Mouse (Mus musculus): ENCODE data around the gene Dnajc2.
"Not testable (repeated sequence)": the region's sequence is repeated elsewhere in the genome, so short reads cannot be mapped to it uniquely, and the experiment has no call there.

The Dnajc2 gene

DNA sequence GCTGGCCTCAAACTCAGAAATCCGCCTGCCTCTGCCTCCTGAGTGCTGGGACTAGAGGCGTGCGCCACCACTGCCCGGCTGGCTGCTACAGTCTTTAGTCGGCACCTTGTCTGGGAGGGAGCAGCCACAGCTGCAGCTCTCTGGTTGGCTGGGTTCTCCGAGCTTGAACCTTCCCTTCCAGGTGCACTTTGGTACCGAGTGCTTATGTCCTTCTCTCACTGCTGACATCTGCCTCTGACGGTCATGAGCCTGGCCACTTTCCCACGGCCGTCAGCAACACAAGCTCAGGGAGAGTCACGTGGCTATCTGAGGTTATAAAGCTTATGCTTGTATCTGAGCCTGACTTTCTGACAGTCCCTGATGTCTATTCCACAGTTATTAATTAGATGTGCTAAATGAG is 45.9 kb downstream of the Dnajc2 start:
- DNase-seq: no peak

DNA sequence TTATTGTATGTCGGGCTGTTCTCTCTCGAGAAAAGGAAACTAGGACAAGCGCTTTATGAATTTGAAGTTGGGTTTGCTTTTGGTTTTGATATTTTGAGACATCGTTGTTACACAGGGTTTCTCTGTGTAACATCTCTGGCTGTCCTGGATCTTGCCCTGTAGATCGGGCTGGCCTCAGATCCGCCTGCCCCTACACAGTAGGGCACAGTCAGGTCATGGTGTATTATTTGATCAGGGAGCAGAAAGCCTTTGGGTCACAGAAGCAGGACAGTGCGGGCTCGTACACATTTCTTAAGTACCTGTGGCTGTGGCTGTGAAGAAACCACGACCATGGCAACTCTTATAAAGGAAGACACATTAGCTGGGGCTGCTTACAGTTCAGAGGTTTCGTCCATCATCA is 47.4 kb downstream of the Dnajc2 start:
- no peak for DNase-seq

GRCm38 (mm10) chr5:21736956-21737585 is 48.0 kb downstream of the Dnajc2 start, which contains the start of gene Pmpcb:
Gene Pmpcb, plus strand, starts transcription at chr5:21737141.
- DNase-seq: peak; percentile 94

GRCm38 (mm10) chr5:21736046-21736445 is 49.0 kb downstream of the Dnajc2 start:
- DNase-seq: no peak

GRCm38 (mm10) chr5:21735584-21735983 is 49.5 kb downstream of the Dnajc2 start:
- DNase-seq: peak; percentile 88

DNA sequence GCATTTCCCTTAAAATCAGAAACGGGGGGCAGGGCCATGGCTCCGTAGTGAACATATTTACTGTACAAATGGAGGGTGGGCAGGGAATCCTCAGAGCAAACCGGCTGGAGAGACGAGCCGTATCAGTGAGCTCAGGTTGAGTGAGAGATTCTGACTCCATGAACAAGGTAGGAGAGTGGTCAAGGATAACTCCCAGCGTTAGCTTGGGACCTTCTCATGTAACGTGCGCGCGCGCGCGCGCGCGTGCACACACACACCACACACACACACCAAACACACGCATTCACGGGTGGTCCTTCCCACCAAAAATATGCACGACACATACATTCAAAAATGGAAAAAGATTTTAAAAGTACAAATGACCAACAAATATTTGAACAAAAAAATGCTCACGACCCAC is 50.0 kb downstream of the Dnajc2 start:
- DNase-seq: no peak

DNA sequence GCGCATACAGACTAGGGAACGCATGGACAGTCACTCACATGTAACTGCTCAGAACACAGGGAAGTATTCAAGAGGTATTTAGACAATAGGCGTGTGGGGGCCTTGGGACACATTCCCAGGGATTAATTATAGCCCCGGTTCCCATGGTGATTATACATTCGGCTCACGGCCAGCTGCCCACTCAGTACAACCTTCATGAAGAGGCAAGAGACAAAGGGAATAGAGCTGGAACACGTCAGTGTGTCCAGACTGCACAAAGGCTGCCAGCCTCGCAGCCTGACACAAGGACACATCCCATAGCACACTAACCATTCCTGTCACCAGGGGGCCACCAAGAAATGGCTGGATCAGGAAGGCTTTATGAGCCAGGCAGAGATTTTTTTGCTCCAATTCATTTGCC is 52.1 kb downstream of the Dnajc2 start:
- DNase-seq: peak; percentile 58

DNA sequence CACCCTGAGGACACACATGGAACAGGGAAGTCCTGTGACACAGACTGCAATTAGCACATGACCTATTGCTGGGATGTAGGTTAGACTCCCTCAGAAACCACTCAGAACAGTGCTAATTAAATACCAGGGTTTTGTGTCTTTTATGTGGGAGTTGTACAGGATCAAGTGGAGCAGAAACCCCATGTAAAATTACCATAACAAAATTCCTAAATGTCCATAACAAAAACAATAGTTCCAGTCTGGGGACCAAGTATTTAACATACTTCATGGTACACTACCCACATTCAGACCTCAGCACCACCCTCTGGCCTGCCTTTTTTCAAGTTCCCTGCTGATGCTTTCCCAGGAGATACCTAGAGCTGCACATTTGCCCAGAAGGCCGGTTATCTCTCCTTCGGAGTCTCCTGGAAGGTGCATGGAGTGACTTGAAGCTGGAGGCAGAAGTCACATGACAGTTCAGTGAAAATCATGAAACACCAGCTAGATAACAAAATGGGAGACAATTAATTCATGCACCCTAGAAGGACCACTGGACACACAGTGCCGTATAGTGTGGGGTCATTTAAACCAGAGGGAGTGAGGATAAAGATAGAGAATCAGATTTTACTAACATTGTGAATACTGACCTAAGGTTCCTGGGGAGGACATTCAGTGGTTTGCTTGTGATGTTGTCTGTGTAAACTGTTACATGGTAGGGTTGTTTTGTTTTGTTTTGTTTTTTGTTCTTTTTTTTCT is 52.7 kb downstream of the Dnajc2 start:
- DNase-seq: no peak

GRCm38 (mm10) chr5:21729107-21729506 is 55.9 kb downstream of the Dnajc2 start:
- no peak for DNase-seq

- DNase-seq: no peak
These were observed 60.2 kb downstream of the Dnajc2 start for GRCm38 (mm10) chr5:21724872-21725271.

DNA sequence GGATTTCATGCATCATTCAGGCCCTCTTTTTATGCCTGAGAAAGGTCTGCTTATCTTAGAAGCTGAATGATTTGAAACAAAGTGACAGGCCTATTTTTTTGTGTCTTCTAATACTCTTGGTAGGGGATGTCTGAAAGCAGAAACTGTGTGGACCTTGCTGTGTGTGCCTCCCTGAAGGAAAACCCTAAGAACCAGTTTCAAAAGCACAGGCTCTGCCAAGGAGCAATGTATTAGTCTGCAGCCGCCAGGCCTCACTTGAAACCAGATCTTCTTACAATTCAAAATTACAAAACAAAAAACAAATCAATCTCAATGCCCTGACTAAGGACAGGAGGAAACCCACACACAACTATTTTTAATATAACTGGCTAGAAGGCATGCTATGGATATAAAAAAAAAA is 60.6 kb downstream of the Dnajc2 start:
- DNase-seq: no peak

DNA sequence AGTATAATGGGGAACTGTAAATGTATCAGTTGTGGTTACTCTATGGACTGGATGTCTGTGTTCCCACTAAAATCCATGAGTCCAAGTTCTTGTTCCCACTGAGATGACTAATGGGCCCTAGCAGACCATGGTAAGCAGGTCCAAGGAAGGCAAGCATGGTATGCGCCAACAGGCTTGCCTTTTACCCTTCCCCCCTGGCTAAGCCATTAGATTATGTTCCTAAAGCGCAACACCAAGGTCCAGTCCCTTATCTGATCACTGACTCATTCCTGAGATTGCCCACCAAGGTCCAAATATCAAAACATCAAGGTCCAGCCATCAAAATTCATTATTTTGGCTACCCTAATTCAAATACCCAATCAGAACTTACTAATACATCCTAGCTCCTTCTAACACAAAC is 65.8 kb downstream of the Dnajc2 start:
- no peak for DNase-seq

GRCm38 (mm10) chr5:21718546-21718945 is 66.5 kb downstream of the Dnajc2 start:
- no peak for DNase-seq

DNA sequence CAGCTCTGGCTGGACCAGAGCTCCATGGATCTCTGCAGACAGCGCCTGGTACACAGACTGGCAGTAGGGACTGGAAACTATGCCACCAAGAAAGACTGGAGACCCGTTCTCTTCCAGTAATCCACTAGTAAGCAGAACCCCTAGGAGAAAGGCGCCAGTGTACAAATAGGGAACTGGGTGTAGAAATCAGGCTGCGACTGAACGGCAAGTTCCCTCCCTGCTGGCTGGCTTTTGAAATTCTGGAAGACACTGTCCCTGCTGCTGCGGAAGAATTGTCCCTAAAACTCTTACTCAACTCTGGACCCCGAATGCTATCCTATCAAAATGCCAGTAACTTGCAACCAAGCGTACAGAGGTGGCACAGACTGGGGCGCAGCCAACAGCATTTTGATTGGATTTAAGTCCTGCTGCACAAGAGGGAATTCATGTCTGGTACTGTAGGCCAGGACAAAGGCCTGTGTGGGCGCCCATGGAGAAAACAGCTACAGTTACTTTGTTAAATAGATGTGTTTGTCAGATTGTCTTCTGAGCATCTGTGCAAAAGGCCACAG is 67.8 kb downstream of the Dnajc2 start:
- DNase-seq: no peak

- no peak for DNase-seq
These were observed 70.6 kb downstream of the Dnajc2 start for GRCm38 (mm10) chr5:21714447-21714846.

DNA sequence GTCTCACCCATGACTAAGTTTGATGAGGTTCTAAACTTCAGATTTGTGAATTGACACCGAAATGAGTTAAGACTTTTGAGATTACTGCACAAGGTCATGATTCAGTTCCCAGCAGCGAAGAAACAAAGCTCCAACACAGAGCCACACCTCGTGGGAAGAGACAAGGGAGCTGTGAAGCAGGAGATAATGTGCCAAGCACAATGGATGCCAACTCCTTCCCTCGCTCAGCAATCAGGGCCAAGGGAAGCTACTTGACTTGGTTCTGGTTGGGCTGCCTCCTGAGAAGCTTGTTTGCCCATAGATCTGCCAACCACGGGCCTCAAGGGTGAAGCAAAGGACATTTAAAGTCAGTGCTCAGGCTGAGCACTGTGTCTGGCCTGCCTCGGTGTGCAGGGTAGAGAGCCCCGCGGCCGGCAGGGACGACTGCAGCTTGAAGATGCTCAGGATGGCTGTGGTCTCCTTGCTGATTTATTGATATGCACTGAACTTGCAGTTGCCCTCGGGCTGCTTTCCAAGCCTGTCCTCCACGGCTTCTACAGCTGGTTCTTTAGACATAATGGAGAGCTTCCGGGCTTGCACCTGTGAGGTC is 72.8 kb downstream of the Dnajc2 start:
- DNase-seq: no peak

DNA sequence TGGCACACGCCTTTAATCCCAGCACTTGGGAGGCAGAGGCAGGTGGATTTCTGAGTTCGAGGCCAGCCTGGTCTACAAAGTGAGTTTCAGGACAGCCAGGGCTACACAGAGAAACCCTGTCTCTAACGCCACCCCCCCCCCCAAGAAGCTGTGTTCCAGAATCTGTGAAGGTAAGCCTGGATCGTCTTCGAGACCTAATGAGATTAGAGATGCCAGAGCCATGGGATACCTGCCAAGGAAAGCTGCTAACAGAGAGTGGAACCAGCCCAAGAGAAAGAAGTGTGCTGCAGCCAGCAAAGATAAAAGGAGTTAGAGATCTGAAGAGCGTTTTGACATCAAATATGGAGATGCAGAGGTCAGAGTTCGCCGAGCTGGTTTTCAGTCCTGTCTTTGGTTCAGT is 77.0 kb downstream of the Dnajc2 start:
- DNase-seq: not testable (repeated sequence)
